Mouse (Mus musculus): ENCODE results near the gene Tcf25. TPM values are rescaled to one million over a fixed set of nuclear protein-coding genes. Genes with fewer than 3 reads are reported as not detected.
"Not testable (repeated sequence)": the region's sequence is repeated elsewhere in the genome, so short reads cannot be mapped to it uniquely, and the experiment has no call there.

Tcf25 gene
- total RNA-seq, 2 experiments from 2014 or later: 161 to 167 TPM

DNA sequence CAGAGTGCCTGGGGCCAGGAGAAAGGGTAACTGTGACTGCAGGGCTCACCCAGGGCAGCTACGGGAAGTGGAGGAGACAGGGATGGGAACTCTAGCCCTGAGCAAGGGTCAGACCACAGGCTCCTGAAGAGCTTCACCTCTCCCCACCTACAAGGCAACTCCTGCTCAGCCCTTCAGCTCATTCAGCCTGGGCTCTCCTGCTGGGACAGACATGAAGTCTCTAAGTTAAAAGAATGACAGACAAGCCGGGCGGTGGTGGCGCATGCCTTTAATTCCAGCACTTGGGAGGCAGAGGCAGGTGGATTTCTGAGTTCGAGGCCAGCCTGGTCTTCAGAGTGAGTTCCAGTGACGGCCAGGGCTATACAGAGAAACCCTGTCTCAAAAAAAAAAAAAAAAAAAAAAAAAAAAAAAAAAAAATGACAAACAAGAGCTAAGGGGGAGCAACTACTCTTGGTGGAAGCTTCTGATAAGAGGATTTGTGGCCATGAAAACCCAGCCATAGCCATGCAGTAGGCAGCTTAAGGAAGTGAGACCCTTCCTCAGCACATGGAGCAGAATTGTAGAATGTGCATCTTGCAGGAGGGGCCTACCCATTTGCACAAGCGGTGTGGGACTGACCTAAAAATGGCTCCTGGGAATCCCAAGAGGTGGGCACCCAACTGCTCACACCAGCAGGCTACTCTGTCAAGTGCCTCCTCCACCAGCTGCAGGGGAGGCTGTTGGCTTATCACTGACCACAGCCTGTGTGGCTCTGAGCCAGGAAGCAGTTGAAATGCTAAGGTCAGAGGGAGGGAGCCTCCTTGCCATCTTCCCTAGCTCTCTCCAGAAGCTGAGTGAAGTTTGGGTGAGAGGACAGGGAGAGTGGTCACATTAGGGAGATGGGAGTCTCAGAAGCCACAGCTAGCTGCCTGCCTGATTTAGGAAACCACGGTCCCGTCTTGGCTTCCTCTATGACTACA is 35.3 kb downstream of the Tcf25 start:
- intact Hi-C loops (cut with DNase I): no loop called here
- DNase-seq: no peak

DNA sequence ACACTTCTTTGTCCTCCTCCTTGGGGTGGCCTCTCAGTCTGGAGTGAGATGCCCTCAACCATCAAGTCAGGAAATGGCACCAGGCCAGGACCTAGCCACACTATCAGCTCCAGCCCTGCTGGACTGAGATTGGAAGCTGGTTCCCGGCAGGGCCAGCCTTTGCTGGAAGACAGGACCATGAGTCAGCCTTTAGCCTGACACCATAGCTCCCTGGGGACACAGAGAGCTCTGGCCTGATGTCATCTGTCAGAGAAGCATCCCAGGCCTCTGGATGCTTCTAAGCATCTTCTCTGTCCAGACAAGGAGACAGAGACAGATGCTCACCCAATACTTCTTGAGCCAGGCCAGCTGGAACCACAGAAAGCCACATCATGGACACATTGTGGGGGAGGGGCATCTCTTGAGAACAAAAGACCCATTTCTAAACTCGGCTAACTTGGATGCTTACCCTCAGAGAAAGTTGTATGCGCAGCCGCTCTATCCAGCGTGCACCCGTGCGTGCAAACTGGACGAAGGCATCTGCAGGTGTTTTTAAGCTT is 36.6 kb downstream of the Tcf25 start:
- intact Hi-C loops (cut with DNase I): no loop called here
- peak; percentile 77 for DNase-seq

DNA sequence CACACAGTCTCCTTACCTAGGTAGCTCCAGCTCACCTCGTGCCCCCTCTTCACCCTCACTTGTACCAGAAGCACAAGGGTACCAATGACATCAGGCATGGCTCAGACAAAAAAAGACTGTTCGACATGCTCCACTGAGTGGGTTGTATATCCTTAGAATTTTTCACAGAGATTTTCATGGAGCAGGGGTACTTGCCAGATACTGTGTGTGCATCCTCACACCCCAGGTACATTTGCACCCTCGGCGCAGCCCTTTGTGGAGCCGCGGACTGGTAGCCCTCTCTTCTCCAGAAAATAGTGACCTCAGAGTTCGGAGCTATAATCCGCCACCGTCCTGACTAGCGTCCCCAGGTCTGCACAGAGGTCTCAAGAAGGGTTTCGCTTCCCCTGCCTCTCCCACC is 37.2 kb downstream of the Tcf25 start:
- intact Hi-C loops (cut with DNase I): no loop called here
- DNase-seq: no peak

DNA sequence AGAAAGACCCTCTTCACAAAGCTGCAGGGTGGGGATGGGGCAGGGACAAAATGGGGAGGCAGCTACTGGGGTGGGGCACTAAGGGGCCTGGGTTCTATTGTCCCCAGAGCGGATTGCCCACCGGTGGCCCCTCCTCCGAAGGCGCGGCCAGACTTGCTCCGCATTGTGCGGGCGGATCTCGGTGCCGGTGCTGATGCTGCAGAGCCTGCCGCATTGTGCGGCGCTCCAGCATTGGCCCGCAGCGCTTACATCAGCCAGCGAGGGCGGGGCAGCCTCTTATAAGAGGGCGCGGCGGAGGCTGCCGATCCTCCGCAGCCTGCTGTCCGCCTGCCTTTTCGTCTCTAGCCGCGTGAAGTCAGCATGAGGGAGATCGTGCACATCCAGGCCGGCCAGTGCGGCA is 37.7 kb downstream of the Tcf25 start, which contains the start of gene Tubb3:
Tubb3 (plus strand) TSS at position 179 of the 400 bp plus-strand sequence.
- intact Hi-C loops (cut with DNase I): no loop called here

DNA sequence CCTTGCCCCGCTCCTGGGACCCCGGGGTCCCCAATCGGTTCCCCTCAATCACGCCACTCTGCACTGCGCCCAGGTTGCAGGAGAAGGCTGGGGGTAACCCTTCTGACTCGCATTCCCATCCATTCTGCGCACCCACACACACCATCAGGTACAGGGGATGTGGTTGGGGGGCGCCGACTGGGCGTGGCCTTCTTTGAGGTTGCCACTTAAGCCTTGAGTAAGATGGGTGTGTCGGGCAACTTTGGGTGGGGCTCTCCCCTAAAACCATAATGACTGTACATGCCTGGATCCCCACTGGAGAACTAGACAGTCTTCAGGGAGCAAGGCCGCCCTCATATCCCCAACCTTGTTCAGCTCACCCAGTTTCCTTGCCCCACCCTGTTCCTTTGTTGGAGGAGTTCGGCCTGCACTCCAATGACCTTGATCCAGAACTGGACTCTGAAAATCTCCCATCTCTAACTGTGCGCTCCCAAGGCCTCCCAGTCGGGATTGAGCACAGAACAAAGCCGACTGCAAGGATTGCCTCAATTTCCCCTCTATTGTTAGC is 38.3 kb downstream of the Tcf25 start:
- intact Hi-C loops (cut with DNase I): no loop called here
- no peak for DNase-seq

More for the DNA sequence above, 37.7 kb downstream of the Tcf25 start, which contains the start of gene Tubb3:
- peak; percentile 45 to 50 for DNase-seq

DNA sequence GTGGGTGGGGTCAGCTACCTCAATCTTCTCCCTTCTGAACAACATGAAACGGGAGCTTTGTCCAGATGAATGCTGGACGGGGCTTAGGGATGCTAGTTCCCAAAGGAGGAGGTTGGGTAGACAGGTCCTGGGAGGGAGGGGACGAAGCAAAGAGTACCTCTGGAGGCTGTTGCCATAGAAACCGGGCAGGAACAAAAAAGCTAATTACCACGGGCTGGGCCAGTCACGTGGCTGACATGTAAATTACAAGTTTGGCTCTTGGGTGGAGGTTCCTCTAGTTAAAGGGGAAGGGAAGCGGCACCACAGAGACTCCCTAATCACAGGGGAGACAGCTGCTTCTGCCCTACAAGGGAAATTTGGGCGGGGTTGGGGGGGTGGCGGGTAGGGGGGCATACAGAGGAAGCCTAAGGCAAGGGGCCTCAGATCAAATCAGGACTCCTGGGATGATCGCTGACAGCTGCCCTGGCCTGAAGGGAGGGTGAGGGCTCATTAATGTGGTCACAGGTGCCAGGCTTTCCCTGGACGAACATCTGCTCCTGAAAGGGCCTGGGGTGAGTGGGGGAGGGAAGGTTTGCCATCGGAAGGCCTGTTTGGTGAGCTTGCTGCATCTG is 39.1 kb downstream of the Tcf25 start:
- intact Hi-C loops (cut with DNase I): no loop called here
- DNase-seq: no peak

DNA sequence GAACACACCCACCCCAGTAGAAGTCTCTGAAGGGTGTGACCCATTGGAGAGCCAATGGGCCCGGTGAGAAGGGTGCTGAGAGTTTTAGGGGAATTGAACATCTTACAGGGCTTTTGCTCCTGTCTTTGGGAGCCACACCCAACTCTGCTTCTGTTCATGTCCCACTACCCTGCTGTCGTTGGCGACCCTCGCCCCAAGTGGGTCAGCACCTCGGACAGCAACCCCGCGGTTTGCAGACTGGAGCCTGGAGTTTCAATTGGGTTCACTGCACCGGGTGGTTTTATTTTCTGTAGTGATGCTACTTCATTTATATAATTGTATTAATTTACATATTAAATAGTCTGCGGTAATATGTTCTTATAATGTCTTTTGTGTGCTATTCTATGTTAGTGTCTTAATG is 40.7 kb downstream of the Tcf25 start:
- intact Hi-C loops (cut with DNase I): no loop called here

DNA sequence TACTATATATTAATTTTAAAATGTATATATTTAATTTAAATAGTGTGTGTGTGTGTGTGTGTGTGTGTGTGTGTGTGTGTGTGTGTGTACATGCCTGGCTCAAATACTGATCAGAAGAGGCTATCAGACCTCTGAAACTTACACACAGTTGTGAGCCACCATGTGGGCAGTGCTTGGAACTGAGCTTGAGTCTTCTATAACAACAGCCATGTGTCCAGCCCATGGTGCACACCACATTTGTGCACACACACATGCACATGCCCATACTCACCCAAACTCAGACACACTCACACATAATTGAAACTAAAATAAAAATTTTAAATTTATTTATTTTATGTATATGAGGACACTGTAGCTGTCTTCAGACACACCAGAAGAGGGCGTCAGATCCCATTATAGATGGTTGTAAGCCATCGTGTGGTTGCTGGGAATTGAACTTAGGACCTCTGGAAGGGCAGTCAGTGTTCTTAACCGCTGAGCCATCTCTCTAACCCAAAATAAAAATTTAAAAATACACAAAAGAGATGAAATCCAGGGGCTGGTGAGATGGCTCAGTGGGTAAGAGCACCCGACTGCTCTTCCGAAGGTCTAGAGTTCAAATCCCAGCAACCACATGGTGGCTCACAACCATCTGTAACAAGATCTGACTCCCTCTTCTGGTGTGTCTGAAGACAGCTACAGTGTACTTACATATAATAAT is 41.6 kb downstream of the Tcf25 start:
- intact Hi-C loops (cut with DNase I); DNase-seq: not testable (repeated sequence)

More for the DNA sequence above, 40.7 kb downstream of the Tcf25 start:
- DNase-seq: no peak

DNA sequence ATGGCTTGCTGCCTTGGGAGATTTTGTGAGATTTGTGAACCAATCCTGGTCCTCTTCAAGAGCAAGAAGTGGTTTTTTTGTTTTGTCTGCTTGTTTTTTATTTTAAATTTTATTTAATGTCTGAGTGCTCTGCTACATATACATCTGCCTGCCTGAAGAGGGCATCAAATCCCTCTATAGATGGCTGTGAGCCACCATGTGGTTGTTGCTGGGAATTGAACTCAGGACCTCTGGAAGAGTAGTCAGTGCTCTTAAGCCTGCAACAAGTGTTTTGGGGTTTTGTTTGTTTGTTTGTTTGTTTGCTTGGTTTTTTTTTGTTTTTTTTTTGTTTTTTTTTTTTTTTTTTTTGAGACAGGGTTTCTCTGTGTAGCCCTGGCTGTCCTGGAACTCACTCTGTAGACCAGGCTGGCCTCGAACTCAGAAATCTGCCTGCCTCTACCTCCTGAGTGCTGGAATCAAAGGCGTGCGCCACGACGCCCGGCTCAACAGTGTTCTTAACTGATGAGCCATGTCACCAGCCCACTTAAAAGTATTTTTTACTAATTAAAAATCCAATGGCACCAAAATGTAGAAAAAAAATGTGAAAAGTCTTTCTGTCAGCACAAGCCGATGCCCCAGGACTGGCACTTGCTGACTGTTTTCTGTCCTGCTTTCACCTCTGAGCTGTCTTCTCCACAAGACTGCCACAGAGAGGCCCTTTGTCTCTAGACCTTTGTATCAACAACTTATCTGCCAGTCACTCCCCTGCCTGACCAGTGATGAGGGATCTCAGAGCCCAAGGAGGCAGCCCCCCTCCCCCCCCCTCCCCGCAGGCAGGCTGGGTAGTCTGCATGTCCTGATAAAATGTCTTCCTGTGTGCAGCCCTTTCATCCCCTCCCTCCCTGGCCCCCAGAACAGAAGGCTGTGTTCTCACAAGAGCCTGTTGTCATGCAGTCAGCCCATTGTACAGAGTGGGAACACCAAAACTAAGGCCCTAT is 42.7 kb downstream of the Tcf25 start:
- no peak for DNase-seq
- intact Hi-C loops (cut with DNase I): no loop called here

DNA sequence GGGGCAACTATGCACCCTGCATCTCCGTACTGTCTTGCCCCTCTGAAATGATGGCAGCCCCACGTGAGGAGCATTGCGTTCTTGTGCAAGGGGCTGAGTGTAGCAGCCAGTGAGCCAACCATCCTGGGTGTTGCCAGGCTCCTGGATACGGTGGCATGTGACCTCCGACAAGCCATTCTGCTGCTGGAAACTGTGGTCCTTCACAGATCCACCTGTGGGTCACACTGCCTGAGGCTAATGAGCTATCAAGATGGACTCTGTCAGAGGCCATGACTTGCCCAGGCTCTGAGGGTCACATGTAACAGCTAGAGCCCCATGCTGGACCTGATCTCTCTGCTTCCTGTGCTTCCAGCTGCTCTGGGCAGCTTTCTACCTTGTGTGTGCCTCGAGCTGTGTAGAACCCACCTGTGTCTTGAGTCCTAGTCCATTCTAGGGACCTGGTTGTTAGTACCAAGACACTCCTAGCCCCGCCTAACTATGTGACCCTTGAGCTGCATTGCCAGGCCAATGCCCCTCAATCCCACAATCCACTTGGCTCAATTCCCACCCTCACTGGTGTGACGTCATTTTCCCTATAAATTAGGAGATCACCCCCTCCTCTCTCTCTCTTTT is 43.5 kb downstream of the Tcf25 start:
- DNase-seq: no peak
- intact Hi-C loops (cut with DNase I): no loop called here

DNA sequence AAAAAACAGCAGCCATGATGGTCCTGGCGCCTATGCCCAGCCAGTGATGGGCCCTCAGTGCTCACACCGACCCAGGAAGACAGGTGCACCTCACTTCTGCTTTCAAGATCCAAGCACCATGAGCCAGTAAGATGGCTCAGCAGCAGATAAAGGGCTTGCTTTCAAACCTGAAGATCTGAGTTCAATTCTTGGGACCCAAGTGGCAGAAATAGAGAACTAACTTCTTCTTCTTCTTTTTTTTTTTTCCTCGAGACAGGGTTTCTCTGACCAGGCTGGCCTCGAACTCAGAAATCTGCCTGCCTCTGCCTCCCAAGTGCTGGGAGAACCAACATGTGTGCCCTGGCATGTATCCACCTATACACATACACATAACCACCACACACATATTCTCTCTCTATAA is 46.2 kb downstream of the Tcf25 start:
- DNase-seq: no peak
- intact Hi-C loops (cut with DNase I): loop anchor here (5.0 kb wide), 1 partner anchor 97 kb away; no protein-coding TSS in a partner anchor

DNA sequence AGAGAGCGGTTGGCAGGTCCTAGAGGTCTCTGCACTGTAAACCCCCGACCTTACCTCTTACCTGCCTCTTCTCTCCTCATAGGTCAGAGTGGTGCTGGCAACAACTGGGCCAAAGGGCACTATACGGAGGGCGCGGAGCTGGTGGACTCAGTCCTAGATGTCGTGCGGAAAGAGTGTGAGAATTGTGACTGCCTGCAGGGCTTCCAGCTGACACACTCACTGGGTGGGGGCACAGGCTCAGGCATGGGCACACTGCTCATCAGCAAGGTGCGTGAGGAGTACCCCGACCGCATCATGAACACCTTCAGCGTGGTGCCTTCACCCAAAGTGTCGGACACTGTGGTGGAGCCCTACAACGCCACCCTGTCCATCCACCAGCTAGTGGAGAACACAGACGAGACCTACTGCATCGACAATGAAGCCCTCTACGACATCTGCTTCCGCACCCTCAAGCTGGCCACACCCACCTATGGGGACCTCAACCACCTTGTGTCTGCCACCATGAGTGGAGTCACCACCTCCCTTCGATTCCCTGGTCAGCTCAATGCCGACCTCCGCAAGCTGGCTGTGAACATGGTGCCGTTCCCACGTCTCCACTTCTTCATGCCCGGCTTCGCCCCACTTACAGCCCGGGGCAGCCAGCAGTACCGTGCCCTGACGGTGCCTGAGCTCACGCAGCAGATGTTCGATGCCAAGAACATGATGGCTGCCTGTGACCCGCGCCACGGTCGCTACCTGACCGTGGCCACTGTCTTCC is 47.1 kb downstream of the Tcf25 start:
- intact Hi-C loops (cut with DNase I): loop anchor here (5.0 kb wide), 1 partner anchor 98 kb away; no protein-coding TSS in a partner anchor
- no peak for DNase-seq

DNA sequence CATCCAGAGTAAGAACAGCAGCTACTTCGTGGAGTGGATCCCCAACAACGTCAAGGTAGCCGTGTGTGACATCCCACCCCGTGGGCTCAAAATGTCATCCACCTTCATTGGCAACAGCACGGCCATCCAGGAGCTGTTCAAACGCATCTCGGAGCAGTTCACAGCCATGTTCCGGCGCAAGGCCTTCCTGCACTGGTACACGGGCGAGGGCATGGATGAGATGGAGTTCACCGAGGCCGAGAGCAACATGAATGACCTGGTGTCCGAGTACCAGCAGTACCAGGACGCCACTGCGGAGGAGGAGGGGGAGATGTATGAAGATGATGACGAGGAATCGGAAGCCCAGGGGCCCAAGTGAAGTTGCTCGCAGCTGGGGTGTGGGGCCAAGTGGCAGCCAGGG is 47.8 kb downstream of the Tcf25 start:
- DNase-seq: no peak
- intact Hi-C loops (cut with DNase I): loop anchor here (5.0 kb wide), 1 partner anchor 99 kb away; no protein-coding TSS in a partner anchor

DNA sequence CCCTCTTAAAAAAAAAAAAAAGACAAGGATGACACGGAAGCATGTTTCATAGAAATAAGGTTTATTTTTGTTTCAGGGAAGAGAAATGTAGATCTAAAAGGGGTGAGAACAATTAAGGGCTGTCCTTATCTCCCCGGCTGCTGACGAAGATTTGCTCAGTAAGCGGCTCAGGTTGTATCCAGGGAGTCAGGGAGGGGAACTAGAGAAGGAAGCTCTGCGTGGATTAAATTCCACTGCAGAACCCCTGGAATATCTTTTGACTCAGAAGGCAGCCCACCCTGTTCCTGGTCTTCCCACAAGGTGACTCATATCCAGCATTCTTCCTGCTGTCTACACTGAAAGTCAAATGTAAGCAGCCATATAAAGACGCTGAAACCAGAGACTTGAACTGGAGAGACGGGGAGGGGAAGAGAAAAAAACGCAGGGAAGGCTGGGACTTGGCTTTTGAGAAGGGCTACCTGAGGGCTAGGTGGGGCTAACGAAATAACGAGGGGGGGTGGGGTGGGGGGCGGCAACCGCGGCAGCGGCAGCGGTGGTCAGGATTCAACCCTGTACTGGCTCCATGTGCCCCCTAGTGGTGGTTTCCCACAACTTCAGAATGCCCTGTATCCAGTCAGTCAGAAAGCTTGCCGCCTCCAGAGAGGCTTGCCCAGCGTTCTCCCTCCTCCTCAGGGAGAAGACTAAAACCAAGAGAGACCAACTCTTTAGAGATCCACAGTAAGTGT is 48.7 kb downstream of the Tcf25 start:
- peak; percentile 71 to 83 for DNase-seq
- intact Hi-C loops (cut with DNase I): loop anchor here (5.0 kb wide), 1 partner anchor 100 kb away; no protein-coding TSS in a partner anchor

DNA sequence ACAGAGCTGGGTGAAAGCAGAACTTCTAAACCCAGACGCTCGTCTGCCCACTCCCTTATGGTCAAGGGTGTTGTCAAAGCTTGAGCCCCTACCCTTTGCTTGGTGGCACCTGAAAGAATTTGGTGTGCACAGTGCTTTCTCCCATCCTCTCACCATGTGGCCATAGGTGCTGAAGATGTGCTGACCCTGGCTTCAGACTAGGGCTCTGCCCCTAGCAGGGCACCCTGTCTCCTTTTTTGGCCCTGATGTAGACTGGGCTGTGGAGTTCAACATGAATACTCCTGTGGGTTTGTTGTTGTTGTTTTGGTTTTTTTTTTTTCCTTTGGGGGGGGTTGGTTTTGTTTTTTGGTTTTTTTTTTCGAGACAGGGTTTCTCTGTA is 49.2 kb downstream of the Tcf25 start:
- intact Hi-C loops (cut with DNase I): loop anchor here (5.0 kb wide), 1 partner anchor 100 kb away; no protein-coding TSS in a partner anchor
- DNase-seq: no peak

DNA sequence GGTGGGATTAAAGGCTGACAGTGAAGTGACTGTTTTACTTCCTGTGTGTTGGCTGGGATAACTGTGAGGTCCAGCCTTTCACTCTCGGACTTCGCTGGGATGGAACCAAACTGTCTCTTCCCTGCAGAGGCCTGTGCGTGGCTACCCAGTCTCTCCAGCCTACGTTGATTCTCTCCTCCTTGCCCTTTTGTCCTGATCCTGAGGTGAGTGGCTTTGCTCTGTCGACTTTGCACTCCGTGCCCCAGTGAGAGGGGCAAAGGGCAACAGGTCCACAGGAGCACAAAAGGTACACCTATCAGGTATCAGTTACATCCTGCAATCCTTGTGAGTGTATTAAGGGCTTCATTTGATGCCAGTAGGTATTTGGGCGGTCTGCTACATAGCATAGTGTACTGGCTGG is 49.9 kb downstream of the Tcf25 start, which contains the start of gene Def8:
Def8 (plus strand) TSS at position 87 of the 400 bp plus-strand sequence.
- intact Hi-C loops (cut with DNase I): loop anchor here (5.0 kb wide), 1 partner anchor 101 kb away; no protein-coding TSS in a partner anchor
- DNase-seq: no peak
